Mouse (Mus musculus) brain, embryonic 14.5 days (tissue): Measurements from ENCODE around the gene Pex14.

Source experiments
- CTCF ChIP-seq: fragments of 200-500 bp; IDR thresholded peaks from 2 replicates; pipeline ENCODE4 v1.5.1; 2012; ENCODE audit warnings: inconsistent platforms, mild to moderate bottlenecking, moderate library complexity, borderline replicate concordance; ENCODE audit not compliant: insufficient read depth, insufficient read length; ENCODE audit errors: extremely low read depth
- POLR2A ChIP-seq: fragments of 200-500 bp; IDR thresholded peaks from 2 replicates; pipeline ENCODE4 v1.6.1; 2012; ENCODE audit warnings: mild to moderate bottlenecking, inconsistent platforms, borderline replicate concordance; ENCODE audit not compliant: poor library complexity, insufficient read depth, insufficient read length, severe bottlenecking; ENCODE audit errors: extremely low read depth

- TF ChIP-seq POLR2A (no peak), CTCF (no peak)
Observed at GRCm38 (mm10) chr4:149027571-149027970, 72.1 kb downstream of the Pex14 start.
